Mouse (Mus musculus) adrenal gland, adult 8-10 months (tissue): ENCODE results near the gene Dpyd. TPM values are rescaled to one million over a fixed set of nuclear protein-coding genes. Genes with fewer than 3 reads are reported as not detected.
A peak's percentile ranks its signal among the peaks of the same experiment; 100 is the strongest.

Experiments
- DNase-seq: peaks from one replicate; pipeline ENCODE4 v3.0.0; 2022
- total RNA-seq, 4 experiments: library from RNA; stranded (reverse); gene quantifications; 2 replicates each; pipeline ENCODE4 v1.2.4; 2022

Dpyd gene
- total RNA-seq = 10 to 100 TPM; 15.6 to 22.7 (median 21.9) TPM

- DNase-seq = peak; percentile 79
Measured at GRCm38 (mm10) chr3:118561554-118562310, at the start of gene Dpyd. TSS of gene Dpyd (plus strand) at chr3:118562129.

GRCm38 (mm10) chr3:118537676-118538075 lies 24.3 kb upstream of the Dpyd start:
- DNase-seq = no peak

- no peak for DNase-seq
Measured at GRCm38 (mm10) chr3:118541766-118542165, 20.2 kb upstream of the Dpyd start.

- no peak for DNase-seq
Measured at GRCm38 (mm10) chr3:118547551-118548210, 14.2 kb upstream of the Dpyd start.

GRCm38 (mm10) chr3:118557605-118558004 lies 4.3 kb upstream of the Dpyd start:
- DNase-seq = no peak

- DNase-seq = no peak
Measured at GRCm38 (mm10) chr3:118559936-118560335, 2.0 kb upstream of the Dpyd start.

GRCm38 (mm10) chr3:118562311-118562671 lies 362 bp downstream of the Dpyd start:
- peak; percentile 5 for DNase-seq

GRCm38 (mm10) chr3:118566779-118567178 lies 4.8 kb downstream of the Dpyd start:
- no peak for DNase-seq

GRCm38 (mm10) chr3:118570197-118570596 lies 8.3 kb downstream of the Dpyd start:
- DNase-seq = no peak

GRCm38 (mm10) chr3:118590559-118590958 lies 28.6 kb downstream of the Dpyd start:
- DNase-seq = no peak

- DNase-seq = no peak
Measured at GRCm38 (mm10) chr3:118594864-118595263, 32.9 kb downstream of the Dpyd start.

- no peak for DNase-seq
Measured at GRCm38 (mm10) chr3:118595693-118596092, 33.8 kb downstream of the Dpyd start.

GRCm38 (mm10) chr3:118601689-118602640 lies 40.0 kb downstream of the Dpyd start:
- DNase-seq = no peak

GRCm38 (mm10) chr3:118608708-118609107 lies 46.8 kb downstream of the Dpyd start:
- no peak for DNase-seq

- no peak for DNase-seq
Measured at GRCm38 (mm10) chr3:118626455-118627375, 64.8 kb downstream of the Dpyd start.

GRCm38 (mm10) chr3:118629737-118630136 lies 67.8 kb downstream of the Dpyd start:
- DNase-seq = no peak

- DNase-seq = no peak
Measured at GRCm38 (mm10) chr3:118646024-118646570, 84.2 kb downstream of the Dpyd start.

GRCm38 (mm10) chr3:118663987-118664692 lies 102.2 kb downstream of the Dpyd start:
- no peak for DNase-seq

- no peak for DNase-seq
Measured at GRCm38 (mm10) chr3:118674121-118674745, 112.3 kb downstream of the Dpyd start.

GRCm38 (mm10) chr3:118675441-118675840 lies 113.5 kb downstream of the Dpyd start:
- no peak for DNase-seq
